Mouse (Mus musculus) retina, postnatal 1 day (tissue): Measurements from ENCODE around the gene Fam136a.
"Not testable (repeated sequence)": the region's sequence is repeated elsewhere in the genome, so short reads cannot be mapped to it uniquely, and the experiment has no call there.

Source experiments
- DNase-seq: peaks from one replicate; pipeline ENCODE4 v3.0.0-alpha.2; 2012

Gene Fam136a

DNA sequence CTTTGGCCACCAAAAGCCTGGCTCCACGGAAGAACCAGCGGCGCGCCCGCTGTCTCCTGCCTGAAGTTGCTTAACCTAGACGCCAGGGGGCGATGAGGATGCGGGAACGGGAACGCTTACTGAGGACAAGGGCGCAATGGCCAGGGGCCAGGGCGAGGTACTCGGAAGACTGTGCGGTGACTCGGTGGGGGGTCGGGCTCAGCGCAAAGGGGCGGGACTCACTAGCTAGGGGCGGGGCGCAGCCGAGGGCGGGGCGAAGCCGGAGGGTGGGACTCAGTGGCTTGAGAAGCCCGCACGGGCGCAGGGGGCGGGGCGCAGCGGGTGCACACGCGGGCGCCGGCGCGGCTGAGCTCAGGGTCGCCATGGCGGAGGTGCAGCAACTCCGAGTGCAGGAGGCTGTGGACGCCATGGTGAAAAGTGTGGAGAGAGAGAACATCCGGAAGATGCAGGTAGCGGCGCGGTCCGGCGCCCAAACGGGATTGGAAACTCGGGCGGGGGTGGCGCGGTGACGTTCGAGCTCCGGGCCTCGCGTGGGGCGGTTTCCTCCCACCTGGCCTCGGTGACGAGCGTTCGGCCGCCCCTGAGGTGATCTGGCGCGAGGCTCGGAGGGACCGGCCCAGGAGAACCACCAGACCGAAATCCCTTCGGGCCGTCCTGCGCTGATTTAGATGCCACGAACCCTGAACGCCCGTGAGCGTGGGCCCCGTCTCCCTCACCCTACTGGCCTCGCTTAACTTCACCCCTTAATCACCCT, at the start of gene Fam136a:
TSS of gene Fam136a (plus strand) at position 276 of the 754 bp plus-strand sequence.
- peak; percentile 99 for DNase-seq

DNA sequence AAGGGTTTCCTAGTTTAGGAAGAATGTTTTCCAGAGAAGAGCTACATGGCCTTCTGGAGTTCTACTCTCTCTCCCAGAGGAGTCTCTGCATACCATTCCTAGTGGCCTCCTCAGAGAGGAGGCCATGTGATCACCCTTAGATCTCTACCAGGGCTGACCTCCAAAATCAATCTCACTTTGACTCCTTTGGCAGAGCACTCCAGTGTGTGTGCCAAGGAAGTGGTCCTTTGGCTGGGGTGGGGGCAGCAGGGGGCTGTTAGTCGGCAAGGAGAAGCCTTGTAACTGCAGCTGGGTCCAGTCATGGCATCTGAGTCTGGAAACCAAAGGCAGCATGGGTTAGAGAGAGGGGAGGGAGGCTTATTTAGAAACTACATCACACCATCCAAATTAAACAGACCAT, 48.4 kb upstream of the Fam136a start:
- no peak for DNase-seq

DNA sequence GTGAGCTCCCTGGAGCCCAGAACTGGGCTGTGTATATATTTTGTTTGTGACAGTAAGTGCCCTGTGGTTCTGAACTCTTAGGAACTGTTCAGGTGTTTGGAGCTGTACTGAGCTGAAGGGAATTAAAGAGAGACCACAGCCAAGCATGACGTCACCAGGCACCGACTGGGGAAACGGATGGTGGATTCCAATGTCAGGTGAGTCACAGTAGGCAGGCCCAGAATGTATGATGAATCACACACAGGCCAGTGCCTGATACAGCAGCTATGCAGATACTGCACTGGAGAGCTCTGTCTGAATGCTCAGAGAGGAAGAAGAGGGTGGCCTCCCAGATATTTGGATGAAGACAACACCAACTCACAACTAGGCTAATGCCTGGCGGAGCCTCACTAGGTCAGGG, 46.6 kb upstream of the Fam136a start:
- DNase-seq, result no peak

DNA sequence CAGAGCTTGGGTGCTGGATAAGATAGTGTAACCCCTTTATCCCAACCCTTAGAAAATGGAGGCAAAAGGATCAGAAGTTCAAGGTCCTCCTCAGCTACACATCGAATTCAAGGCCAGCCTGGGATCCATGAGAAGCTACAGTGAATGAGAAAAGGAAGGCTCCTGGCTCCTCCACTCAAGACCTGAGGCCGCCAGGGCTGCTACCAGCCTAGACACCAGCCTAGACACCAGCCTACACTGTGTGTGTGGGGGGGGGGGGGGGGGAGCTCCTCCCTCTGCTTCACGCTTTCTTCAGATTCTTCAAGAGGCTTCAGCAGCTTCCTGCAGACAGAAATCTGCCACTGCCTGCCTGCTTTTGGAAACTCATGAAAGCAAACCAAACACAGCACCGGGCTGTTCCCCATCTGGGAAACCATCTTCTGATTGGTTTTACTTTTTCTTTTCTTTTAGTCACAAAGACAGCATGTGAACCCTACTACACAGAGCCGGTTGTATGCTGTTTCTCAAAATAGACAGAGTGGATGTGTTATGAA, 43.3 kb upstream of the Fam136a start:
- DNase-seq, result no peak

DNA sequence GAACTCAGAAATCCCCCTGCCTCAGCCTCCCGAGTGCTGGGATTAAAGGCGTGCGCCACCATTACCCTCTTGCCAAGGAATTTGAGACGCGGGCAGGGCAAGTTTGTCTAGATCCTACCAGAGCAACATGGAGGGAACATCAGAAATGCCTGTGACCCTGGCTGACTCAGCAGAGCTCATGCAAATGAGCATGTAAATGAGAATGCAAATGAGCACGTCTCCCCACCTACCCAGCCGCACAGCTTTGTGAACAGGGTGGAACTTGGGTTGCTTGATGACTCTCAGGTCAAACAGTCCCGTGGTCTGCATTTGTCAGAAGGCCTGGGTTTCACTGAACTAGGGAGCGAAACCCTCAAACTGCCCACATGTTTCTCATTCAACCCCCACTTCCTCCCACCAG, 42.5 kb upstream of the Fam136a start:
- DNase-seq, result no peak

DNA sequence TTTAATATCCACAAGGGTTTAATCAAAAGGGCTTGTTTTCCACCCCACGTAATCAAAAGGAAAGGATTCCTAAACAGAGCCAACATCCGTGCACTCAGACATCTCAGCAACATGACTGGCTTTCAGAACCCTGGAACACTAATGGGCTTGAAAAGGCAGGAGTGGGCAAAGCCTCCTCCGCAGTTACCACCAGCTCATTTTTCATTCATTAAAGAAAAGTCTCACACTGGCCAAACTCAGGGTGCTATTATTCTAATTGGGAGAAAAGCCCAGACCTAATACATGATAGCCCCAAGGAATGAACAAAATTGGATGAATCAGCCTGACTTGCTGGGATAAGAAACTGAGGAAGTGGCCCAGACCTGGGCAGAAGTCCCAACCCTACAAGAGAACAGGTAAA, 41.0 kb upstream of the Fam136a start:
- no peak for DNase-seq

DNA sequence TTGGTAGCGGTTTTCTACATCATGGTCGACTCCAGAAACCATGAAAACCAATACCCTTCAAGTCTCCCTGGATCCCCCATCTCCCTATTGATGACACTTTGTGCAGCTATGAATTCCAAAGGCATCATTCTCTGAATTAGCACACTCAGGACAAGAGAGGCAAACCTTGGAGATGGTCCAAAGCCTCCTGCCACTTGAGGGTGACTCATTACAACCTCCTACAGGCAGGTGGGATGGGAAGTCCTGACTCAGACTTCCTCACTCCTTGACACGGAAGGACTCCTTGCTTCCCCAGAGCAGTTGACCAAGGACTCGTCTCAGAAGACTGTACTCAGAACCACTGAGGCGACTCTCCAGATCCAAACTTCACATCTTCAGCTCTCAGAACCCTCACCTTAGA, 39.8 kb upstream of the Fam136a start:
- no peak for DNase-seq

DNA sequence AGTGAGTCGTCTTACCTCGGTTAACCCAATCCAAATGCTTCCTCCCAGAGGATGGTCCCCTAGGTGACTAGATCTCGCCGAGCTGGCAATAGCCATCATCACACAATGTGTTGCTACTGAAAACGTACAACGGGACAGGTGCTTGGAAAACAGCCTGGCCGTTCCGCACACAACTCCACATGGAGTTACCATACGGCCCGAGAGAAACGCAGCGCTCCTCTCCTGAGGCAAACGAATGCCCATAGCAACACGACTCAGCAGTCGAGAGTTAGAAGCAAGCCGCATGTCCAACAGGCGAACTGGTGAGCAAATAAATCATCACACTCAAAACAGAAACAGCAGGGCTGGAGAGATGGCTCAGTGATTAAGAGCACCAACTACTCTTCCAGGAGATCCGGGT, 38.6 kb upstream of the Fam136a start:
- DNase-seq, result no peak

DNA sequence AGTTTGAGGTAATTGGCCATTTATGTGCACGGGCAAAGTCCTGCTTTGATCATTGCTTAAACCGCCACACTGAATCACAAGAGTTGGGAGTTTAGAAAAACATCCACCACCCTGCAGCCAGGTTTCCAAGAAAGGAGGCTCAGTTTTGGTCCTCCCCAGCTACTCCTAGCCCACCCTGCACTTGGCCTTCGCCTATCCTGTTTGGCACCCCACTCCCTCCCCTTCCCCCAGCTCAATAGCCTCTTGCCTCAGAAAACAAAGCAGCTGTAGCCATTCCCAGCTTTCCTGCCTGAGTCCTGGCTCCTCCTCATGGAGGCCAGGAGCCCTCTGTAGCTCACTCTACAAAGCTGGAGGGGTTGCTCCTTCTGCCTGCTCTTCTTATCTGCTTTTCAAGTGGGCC, 37.1 kb upstream of the Fam136a start:
- peak; percentile 20 for DNase-seq

DNA sequence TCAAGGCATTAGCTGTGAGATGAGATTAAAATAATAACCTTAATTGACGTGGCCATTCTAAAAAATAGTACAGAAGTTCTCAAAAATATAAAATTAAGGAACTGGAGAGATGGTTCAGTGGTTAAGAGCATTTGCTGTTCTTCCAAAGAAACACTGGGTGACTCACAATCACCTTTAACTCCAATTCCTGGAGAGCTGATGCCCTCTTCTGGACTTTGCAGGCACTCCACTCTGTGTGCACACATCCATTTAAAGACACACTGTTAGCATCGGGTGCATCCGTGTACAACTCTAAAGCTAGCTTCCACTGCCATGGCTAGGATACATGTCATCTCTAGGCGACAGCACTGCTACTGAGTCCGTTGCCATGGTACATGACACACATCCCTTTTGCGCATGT, 35.5 kb upstream of the Fam136a start:
- no peak for DNase-seq

DNA sequence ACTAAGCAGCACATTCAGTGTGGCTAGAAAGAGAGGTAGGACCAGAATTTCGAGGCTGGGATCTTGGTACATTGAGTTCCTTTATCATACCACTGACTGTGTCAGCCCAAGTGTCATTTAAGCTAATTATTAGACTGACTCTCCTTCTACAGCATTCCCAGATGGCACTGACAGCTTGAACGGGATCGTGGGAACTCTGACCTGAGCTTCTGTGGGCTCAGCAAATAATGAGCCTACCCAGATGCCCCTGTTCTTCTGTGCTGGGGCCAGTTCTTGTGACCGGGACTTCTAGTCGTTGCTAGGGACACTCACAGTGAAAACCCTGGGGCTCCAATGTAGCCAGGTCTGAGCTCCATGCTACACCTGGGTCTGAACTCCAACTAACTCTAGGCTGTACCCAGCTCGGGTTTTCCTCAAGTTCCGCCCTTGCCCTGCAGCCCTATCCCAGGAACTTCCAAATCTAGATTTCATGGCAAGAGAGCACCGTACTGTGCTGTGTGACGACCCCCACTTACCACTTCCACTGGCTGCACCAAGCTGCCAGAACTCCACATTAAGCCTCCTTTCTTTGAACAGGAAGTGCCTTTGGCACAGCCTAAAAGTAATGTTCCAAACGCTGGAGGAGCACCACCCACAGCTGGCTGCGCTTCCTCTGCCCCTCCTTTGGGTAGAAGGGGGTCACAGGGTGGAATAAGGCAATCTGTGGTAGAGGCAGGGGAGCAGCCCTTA, 30.2 kb upstream of the Fam136a start:
- no peak for DNase-seq

DNA sequence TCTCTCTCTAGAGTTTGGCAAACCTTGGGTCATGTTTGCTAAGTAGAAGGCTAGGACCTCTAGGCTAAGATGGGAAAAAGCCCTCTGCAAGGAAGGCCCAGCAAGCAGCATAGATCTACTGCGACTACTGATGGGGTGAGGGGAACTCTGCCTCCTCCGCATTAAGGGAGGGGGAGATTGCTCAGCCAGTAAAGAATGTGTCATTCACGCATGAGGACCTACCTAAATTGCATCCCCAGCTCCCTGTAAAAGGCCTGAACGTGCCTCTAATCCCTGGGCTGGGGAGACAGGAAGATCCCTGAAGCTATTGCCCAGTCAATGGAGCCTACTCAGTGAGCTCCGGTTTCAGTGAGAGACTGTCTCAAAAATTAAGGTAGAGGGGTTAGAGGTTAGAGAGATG, 29.6 kb upstream of the Fam136a start:
- no peak for DNase-seq

DNA sequence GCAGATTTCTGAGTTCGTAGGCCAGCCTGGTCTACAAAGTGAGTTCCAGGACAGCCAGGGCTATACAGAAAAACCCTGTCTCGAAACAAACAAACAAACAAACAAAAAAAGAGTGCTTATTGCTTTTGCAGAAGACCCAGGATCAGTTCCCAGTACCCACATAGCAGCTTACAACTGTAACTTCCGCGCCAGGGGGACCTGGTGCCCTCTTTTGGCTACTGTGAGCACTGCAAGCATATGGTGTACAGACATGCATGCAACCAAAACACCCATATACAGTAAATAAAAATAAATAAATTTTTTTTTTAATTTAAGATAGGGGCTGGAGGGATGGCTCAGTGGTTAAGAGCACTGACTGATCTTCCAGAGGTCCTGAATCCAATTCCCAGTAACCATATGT, 29.1 kb upstream of the Fam136a start:
- not testable (repeated sequence) for DNase-seq

DNA sequence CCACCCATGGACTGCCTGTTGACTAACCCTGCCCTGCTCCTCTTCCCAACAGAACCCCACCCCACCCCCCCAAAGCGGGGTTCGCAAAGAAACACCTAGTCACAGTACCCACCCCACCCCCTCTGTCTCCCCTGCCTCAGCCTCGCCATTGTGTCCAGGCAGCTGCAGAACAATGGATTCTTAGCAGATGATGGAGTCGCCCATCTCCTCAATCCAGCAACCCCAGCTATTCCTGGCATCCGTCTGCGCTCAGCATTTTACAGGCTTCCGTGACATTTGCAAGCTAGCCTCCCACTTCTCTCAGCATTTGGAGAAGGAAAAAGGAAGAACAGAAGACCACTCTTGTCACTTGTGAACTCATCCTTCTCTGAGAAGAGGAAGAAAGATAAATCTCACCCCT, 21.8 kb upstream of the Fam136a start:
- DNase-seq, result no peak

DNA sequence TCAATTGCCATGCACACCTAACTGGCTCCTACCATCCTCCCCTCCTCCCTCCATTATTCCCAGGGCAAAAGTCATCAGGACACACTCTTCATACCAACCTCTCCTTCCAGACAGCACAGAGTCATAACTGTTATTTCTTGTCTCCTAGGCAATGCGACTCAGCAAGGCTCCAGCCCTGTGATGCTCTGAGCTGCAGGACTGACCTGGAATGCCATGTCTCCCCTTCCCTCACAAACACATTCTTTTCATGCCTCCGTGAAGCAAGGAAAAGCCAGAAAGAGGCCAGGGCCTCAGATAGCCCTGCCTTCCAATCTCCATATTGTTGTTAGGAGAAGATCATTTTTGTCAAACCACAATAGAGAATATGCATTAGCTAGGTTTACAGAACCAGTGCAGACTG, 19.4 kb upstream of the Fam136a start:
- no peak for DNase-seq

DNA sequence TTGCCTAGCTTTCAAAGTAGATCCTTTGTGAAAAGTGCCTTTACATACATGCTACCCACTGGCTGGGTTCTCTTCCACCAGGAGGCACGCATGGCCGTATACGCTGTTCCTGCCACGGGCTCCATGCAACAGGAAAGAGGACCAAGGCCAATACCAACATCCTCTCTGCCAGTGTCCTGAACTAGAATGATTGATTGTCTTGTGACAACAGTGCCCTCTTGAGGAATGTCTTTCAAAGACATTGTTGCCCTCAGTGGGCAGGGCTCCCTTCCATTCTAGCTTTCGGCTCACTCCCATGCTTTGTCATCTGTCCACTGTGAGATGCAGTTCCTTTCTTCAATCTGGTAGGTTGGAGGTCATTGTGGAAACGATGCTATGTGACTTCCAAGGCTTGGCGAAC, 16.2 kb upstream of the Fam136a start:
- peak; percentile 59 for DNase-seq

DNA sequence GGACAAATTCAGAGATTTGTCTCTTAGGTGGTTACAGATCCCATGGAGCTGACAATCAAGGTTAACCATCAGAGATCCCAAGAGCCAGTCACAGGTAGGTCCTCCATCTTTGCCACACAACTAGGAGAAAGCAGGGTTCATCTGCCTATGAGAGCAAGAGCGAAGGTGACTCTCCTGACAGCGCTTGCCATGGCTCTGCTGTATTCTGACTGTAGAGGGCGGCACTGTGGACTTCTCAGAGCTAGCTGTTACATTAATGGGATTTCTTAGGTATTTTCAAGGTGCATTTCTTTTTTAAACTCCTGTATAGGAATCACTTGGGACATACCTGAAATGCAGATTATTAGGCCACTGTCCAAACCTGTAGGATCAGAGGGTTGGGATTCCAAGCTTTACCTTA, 10.5 kb upstream of the Fam136a start:
- DNase-seq, result no peak

DNA sequence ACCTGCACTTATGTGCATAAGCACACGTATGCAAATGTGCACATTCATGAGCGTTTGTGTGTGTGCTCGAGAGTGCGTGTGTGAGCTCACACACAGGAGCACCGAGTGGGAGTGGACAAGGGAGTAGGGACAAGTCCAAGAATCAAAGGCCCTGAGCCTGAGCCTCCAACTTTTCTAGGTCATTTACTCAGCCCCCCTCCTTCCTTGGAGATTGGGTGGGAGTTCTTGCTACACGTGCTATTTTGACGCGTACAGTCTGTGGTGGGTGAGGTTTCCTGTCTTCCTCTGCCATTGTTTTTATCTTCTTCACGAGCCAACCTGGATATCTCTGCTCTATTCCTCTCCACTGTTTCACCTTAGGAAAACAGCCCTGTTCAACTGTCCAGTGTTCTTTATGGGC, 8.5 kb upstream of the Fam136a start:
- DNase-seq, result no peak

DNA sequence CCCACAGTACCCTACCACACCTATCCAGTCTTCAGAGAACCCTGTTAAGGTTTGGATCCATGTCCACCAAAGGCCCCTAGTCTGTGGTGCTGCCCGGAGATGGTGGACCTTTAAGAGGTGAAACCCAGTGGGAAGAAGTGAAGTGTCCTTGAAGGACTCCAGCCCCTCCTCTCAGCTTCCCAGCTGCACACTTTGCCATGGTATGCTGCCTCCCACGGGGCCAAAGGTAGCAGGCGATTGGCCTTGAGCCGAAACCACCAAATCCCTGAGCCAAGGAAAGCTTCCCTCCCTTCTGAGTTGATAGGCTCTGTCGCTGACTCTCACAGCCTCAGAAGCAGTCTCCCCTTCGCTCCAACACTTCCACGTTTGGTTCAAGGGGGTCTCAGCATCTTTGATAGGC, 4.8 kb upstream of the Fam136a start:
- no peak for DNase-seq

DNA sequence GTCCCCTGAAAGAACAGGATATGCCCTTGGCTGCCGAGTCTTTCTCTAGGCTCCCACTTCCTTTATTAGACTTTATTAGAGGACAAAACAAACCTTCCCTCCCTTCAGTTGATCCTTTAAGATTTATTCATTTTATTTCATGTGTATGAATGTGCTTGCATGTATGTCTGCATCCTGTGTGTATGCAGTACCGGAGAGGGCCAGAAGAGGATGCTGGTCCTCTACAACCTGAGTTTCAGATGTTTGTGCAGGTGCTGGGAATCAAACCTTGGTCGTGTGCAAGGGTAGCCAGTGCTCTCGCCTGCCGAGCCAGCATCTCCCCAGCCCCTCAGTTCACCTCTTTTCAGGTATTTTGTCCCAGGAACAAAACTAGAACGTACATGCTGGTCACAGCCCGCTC, 4.1 kb upstream of the Fam136a start:
- no peak for DNase-seq

DNA sequence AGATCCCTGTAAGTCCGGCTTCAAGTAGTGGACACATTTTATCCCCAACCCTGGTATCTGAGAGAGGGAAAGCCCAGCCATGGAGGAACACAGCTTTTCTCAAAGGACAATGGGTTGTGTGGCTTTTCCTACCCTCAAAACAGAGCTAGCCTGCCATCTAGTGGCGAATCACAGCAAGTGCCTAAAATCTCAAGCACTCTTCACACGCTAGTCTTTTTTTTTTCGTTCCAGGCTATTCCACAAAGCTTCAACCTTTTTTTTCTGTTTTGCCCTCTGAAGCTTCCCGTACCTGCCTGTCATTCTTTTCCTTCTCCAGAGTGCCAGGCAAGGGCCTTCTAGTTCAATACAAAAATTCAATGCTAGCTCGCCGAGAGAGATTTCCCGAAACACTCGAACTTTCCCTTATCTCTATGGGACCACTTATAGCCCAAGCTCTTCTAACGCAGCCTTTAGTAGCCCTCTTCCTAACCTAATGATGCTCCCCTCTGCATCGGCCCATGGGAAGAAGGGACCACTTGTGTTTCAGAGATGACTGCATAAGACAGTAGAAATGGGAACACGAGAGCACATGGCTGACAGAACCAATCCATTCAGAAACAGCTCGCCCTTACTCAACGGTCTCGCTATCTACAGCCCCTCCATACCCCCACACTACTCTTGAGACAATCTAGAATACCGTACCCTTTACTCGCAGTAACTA, 854 bp upstream of the Fam136a start:
- DNase-seq, result peak; percentile 93

DNA sequence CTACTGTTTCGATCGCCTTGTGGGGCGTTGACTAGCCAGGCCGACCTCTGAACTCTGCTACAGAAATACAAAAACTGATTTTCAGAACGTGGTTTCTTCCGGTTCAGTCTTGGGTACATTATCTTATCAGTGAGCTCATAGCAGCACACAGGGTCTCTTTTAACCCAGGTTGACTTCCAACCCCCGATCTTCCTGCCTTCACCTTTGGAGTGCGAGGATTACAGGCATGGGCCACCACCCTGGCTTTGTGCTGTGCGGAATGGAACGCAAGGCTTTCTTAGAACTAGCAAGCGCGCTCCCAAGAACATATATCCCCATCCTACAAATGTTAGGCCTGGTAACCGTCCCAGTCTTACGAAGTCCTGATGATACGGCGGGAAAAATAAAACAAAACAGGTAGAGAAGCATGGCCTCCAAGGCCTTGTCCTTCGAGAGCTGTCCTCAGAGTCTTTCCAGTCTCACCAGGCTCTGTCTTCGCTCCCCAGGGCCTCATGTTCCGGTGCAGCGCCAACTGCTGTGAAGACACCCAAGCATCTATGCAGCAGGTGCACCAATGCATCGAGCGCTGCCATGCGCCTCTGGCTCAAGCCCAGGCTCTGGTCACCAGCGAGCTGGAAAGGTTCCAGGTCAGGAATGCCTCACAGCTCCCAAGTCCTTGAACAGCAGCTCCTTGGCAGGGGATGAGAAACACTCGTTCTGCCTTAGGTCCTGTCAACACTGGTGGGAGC, 843 bp downstream of the Fam136a start:
- peak; percentile 30 for DNase-seq

DNA sequence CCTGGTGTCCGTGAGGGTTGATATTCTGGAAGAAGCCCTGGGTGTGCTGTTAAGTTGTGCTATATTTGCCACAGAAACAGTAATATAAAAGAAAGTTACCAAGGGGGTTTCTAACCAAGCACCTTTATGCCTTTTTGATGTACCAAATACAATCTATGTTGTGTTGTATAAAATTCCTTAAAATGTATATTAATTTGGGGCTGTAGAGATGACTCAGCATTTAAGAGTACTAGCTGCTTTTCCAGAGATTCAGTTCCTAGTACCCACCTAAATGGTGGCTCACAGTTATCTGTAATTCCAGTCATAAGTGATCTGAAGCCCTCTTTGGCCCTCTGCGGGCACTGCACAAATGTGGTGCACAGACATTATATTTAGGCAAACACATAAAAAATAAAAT, 1.4 kb downstream of the Fam136a start:
- no peak for DNase-seq
